Mouse (Mus musculus) kidney, adult 18-20 months (tissue): Measurements from ENCODE around the gene Mei4.

Experiments
- DNase-seq: peaks from one replicate; pipeline ENCODE4 v3.0.0; 2021

Mei4 gene

GRCm38 (mm10) chr9:82162415-82162814 lies 298.9 kb downstream of the Mei4 start:
- DNase-seq = no peak

- DNase-seq = no peak
These were observed 354.5 kb downstream of the Mei4 start for GRCm38 (mm10) chr9:82217976-82218375.

GRCm38 (mm10) chr9:82247695-82248445 lies 384.4 kb downstream of the Mei4 start:
- peak; percentile 3 for DNase-seq
